Mouse (Mus musculus): ENCODE data around the gene Rbm47.
"Not testable (repeated sequence)": the region's sequence is repeated elsewhere in the genome, so short reads cannot be mapped to it uniquely, and the experiment has no call there.

Rbm47 gene

DNA sequence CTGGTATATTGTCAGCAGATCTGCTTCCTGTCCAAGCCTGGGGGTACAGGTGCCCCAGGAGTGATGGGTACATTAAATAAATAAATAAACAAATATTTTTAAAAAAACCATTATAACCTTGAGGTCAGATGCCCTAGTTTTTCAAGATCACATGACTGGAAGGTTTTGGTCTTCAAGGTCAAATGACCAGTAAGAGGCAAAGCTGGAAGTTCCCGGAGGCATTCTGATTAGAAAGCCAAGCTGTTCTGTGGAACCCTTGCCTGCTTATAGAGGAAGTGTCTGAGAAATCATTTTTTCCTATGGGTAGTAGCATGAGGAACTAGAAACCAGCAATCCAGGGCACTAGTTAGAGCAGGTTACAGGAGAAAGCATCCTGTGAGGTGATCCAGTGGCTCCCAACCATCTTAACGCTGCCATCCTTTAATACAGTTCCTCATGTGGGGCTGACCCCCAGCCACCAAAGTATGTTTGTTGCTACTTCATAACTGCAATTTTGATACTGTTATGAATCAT, 157.4 kb downstream of the Rbm47 start:
- DNase-seq (ENCODE audit: low spot score in 2 of 2): no peak

DNA sequence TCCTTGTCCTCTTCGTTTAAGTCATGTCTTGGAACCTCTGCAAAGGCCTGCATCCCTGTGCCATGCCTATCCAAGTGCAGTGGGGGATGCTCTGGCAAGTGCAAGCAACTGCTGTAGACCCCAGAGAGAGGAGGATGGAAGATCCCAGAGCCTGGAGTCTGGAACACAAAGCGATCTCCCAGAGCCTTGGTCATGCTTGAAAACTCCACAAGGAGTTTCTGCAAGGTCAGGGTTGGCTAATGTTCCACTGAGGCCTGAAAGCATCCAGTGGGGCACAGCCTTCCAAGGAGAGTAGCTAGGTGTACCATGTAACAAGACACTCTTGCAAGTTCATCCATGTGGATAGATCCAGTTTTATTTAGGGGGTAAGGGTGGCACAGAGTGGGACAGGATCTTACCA, 158.5 kb downstream of the Rbm47 start:
- no peak for DNase-seq (ENCODE audit: low spot score in 2 of 2)

DNA sequence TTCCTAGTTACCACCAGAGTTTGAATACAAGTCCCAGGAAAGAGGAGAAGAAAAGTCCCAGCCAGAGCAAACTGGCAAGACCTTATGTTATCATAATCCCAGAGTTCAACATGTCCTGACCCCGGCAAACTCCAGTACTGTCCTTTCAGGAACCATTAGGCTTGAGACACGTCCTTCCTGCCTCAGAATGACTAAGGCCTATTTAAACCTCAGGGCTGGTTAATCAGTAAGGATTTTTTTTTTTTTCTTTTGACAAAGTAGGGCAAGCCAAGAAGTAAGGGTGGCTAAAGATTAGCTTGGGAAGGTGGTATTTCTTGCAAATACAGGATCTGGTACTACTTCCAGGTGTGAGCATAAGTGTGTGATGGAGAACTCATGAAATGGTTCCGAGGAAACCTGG, 158.9 kb downstream of the Rbm47 start:
- no peak for DNase-seq (ENCODE audit: low spot score in 2 of 2)

DNA sequence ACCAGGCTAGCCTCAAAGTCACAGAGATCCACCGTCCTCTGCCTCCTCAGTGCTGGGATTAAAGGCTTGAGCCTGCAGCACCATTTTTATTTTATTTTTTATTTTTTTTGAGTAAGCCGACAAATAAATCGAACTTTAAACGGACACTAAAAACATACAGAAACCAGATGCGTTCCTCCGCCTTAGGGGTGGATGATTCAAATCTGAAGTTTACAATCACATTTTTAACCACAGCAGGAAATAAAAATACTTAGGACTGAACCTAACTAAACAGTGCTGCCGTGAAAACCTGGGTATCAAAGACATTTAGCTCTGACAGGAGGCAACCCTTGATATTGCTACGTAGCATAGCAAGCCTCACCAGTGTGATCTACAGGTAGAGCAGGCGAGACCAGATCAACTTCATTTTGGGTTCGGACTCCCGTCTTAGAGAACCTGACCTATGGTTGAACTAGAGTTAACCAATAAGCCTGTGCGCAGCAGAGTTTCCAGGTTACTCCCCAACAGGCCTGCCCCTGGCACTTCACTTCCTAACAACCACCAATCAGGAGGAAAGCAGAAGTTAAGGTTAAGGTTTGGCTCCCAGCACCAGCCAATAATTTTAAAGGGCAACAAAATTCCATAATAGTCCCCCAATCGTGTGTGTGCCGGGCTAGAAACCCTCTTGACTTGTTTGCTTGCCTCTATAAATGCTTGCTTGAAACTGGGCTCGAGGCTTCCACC, 164.5 kb downstream of the Rbm47 start:
- no peak for DNase-seq (ENCODE audit: low spot score in 2 of 2)

DNA sequence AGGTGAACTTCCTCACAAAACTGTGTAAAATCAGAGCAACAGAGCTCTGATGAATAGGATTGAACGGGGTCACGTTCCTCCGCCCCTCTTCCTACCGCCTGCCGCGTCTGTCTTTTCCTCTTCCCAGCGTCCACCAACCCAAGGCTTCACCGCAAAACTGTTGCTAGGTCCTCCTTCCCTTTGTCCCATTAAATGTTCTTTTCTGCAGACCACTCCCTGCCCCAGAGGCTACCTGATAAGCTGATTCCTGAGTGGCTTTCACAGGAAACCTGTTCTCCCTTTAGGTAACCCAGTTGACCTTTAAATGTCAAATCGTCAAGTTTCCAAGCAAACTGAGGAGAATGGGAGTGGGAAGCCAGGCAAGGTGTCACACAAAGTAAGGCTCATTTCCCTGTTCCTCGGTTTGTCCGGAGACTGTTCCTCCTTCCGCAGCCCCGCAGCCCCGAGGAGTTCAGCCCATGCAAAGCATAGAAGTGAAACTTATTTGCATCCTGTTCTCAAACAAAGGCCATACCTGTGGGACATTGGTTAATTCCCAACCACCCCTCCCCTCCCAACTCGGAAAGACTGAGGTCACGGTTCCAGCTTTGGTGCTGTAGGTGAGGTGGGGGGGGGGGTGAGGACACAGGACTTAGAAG, 167.8 kb downstream of the Rbm47 start:
- DNase-seq (ENCODE audit: low spot score in 2 of 2): no peak

DNA sequence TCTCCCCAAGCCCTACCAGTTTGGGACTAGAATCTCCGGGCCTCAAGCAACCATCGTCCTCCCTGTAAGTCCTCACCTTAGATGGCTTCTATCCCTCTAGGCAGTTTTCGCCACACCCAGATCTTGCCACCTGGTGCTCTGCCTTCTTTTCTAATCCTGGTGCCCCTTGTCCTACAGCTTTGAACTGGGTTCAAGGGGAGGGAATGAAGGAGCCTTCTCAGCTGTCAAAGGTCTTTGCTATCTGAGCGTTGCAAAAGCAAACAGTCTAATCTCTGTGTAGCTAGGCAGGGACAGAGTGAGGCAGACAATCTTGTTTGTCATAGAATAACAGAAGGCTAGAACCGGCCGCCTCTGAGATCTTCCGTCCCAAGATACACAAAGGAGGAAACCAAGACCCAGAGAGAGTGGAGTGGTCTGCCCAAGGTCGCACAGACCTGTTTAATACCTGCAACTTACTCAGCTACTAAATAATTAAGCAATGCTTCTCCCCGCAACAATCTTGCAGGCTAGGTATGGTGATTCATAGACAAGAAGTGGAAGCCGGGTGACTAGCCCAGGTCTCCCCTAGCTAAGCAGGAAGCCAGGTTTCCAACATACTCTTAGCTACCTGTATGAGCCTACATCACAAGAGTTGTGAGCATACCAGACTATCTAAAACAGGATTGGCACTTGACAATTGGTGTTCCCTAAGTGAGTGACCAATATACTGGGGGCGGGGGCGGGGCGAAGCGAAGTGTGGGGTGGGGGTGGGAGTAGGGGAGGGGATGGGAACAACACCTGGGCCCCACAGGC, 168.6 kb downstream of the Rbm47 start, which contains the start of gene 9130230L23Rik:
Gene 9130230L23Rik (minus strand): TSS at position 152 of the 792 bp plus-strand sequence.
- no peak for DNase-seq (ENCODE audit: low spot score in 2 of 2)

DNA sequence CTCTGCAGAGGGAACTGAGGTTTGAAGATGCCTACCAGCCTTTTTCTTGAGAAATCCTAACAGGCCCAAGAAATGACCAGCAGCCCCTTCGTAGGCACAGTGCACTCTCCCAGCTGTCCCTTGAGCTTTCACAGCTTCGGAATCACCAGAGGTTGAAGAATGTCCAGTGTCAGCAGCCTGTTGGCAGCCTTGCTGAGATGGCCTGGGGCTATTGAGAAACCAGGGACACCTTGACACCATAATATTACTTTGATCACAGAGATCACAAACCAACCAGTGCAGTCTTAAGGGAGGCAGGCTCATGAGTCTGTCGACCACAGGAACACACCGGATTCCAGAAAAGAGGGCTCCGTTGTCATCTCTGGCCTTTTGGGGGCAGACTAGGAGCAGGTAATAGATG, 171.7 kb downstream of the Rbm47 start:
- DNase-seq (ENCODE audit: low spot score in 2 of 2): no peak

DNA sequence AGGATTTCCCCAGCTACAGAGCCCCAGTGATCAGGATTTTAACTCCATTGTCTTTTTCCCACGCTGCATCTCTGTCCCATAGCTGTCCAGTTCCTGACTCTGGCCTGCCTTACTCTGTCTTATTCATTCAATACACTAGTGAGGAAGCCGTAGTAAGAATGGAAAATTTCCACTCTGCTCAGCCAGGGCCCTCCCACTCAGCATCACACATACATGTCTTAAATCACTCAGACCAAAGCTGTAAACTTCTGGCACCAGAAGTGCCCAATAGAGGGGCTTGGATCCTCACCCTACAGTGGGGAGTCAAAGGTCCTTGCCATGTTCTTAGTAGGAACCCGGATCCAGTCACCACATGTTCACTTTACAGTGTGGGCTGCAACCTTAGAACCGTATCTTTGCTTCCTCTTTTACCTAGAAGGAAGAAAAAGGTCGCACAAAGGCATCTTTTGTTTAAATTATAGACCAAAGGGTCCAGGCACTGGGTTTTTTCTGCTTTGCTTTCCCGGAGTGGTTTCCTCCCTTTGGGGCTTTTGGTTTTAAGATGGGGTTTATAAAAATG, 172.3 kb downstream of the Rbm47 start:
- no peak for DNase-seq (ENCODE audit: low spot score in 2 of 2)

DNA sequence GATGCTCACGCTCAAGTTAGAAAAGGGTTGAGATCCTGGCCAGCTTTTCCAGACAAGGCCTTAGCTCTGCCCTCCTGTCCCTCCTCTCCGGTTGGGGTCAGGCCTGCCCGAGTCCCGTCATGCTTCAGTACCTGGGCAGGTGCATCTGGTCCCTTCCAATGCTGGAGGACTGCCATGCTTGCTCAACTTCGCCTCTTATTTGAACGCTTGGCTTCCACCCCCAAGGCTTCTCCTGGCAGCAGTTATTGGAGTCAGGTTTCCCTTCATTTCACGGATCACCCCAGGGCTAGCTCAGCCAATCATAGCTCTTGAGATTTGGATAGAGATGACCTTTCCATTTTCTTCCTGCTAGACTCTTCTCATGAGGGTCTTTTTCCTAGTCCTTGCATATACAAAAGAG, 172.8 kb downstream of the Rbm47 start:
- no peak for DNase-seq (ENCODE audit: low spot score in 2 of 2)

DNA sequence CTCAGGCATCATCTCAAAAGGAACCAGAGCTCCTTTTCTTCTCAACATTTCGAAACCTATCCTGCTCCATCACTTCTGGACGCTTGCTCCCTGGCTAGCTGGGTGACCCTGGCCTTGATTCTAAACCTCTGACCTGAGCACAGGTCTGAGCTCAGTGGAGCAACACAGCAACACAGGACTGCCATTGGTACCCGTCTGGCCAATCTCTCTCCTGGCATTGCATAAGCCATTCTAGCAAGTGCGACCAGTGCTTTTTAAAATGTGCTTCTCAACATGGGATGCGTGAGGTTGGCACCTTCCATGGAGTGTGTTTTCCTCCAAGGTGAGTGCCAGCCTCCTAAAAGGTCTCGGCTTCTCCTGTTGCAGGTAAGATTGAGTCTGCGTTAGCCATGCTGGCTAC, 173.8 kb downstream of the Rbm47 start:
- no peak for DNase-seq (ENCODE audit: low spot score in 2 of 2)

DNA sequence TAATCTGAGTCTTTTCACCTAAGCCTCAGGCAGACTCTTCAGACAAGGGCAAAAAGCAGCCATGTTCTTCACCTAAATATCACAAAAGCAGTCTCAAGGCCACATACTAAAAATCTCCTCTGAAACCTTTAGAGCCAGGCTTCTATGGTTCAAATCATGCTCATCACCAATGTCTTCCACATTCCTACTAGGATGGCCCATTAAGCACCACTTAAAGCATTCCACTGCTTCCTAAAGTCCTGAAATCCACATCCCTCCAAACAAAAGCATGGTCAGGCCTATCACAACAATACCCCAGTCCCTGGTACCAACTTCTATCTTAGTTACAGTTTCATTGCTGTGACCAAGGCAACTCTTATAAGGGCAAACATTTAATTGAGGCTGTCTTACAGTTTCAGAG, 175.1 kb downstream of the Rbm47 start:
- no peak for DNase-seq (ENCODE audit: low spot score in 2 of 2)

DNA sequence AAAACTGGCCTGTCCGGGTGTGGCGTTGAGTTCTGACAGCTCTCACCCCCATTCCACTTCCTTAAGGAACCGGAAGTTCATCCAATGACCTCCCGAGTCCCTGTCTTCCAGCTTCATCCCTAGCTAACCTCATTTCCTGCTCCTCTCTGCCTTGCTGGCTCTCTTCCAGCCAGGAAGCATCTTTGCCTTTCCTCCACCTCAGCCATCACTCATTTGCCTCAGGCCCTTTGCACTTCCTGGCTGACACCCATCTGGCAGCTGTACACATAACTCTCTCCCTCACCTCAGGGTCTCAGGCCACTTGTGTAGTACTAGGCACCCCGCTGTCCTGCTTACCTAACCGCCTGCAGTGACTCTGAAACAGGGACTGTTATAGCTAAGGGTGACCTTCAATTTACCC, 178.3 kb downstream of the Rbm47 start:
- no peak for DNase-seq (ENCODE audit: low spot score in 2 of 2)

DNA sequence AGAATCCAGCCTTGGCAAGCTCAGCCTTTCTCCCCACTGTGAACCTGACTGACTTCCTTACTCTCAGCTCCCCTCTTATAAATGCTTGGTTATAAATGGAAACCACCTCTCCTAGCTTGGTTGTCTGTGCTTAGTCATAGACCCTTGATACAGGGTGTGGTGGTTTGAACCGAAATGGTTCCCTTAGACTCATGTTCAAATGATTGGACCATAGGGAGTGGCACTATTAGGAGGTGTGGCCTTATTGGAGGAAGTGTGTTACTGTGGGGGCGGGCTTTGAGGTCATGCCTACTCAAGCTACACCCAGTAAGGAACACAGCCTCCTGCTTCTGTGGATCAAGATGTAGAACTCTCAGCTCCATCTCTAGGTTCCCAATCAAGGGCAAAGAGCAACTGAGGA, 181.7 kb downstream of the Rbm47 start:
- no peak for DNase-seq (ENCODE audit: low spot score in 2 of 2)

DNA sequence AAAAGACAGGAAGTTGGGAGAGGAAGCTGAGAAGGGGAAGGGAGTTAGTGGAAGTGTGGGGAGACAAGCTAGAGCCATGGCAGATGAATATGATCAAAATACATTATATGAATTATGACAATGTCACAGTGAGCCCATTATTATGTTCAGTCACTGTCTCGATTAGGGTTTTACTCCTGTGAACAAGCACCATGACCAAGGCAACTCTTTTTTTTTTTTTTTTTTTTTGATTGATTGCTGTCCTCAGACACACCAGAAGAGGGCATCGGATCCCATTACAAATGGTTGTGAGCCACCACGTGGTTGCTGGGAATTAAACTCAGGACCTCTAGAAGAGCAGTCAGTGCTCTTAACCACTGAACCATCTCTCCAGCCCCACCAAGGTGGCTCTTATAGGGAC, 185.9 kb downstream of the Rbm47 start:
- not testable (repeated sequence) for DNase-seq (ENCODE audit: low spot score in 2 of 2)

DNA sequence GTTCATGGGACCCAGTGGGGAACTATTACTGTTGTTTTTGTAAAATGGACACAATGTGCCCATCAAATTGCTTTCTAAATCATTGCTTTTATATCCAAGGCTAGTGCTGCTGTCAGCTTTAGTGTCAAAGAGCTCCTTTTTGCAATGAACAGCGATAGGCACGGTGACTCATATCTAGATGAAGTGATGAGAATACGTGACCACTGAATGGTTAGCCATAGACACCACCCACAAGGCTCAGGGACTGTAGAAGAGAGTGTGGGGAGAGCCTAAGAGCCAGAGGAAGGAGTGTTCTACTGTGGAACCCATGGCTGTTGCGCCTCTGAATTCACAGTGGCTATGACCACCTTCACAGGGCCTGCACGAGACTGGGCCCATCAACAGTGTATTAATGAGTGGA, 186.5 kb downstream of the Rbm47 start:
- DNase-seq (ENCODE audit: low spot score in 2 of 2): no peak

DNA sequence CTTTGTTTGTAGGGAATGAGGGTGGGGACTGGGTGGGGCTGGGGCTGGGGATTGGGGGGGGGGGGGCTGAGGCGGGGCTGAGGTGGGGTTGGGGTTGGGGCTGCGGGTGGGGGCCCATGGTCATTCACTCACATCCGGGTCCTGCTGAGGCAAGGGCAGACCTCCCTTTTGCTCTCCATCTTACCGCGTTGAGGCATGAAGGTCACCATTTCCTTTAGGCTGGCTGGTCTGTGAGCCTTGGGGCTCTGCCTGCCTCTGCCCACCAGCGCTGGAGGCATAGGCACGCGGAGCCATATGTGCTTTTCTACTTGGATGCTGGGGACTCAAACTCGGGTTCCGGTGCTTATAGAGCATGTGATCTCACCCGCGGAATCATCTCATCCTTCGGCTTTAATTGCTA, 197.2 kb downstream of the Rbm47 start:
- DNase-seq (ENCODE audit: low spot score in 2 of 2): no peak

DNA sequence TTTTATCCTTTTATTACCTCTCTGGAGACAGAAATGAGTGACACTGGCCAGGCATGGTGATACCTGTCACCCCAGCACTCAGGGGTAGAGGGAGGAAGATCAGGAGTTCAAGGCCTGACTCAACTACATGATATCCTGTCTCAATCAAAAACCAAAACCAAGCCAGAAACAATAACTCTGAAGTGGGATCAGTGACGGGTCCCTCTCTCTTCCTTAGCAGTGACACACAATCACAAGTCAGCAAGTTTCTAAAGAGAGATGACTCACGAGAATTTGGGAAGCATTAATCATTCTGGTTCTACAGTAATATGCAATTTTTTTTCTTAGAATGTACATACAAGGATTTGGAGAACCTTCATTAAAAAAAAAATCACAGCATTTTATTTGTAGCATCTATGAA, 199.7 kb downstream of the Rbm47 start:
- DNase-seq (ENCODE audit: low spot score in 2 of 2): no peak

DNA sequence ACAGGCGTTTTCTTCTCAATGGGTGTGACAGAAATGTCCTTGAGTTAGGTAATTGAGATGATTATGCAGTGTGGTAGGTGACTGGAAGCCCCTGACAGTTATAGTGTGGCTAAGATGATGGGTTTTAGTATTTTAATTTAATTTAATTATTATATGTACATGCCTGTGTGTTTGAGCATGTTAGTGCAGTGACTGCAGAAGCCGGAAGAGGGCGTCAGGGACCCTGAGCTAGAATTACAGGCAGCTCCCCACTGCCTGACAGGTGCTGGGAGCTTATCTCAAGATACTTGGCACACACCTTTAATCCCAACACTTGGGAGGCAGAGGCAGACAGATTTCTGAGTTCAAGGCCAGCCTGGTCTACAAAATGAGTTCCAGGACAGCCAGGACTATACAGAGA, 204.9 kb downstream of the Rbm47 start:
- no peak for DNase-seq (ENCODE audit: low spot score in 2 of 2)

DNA sequence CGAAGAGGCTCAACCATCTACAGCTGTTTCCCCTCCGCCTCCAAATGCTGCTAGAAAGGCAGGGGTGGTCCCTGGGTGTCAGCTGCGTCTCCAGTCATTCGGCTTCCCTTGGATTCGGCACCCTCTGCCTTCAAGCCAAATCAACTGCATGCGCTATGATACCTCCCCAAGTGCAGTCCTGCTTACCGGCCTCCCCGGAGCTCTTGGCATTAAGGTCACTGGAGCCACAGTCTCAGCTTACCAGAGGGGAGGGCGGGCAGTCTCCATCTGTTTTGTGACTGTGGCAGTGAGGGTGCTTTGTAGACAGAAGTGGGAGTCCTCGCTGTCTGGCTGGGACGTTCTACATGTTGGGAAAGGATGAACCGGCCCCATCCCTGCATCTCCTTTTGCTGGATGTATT, 205.8 kb downstream of the Rbm47 start:
- DNase-seq (ENCODE audit: low spot score in 2 of 2): no peak

All from left cerebral cortex, adult 9 months (tissue).